Mouse (Mus musculus) neural tube, embryonic 12.5 days (tissue): Measurements from ENCODE around the gene Fam209. TPM values are rescaled to one million over a fixed set of nuclear protein-coding genes. Genes with fewer than 3 reads are reported as not detected.
A peak's percentile ranks its signal among the peaks of the same experiment; 100 is the strongest.

Experiments
- ATAC-seq: fragments of 200-750 bp; cut with Nextera tagmentation; 2 replicates; pipeline ENCODE4 v1.8.0; 2017; ENCODE audit warnings: low read depth, mild to moderate bottlenecking, moderate TSS enrichment, moderate library complexity; ENCODE audit not compliant: low FRiP score
- H3K27ac ChIP-seq: fragments of 300-500 bp; sonication (generic); 2 replicates; pipeline ENCODE4 v1.5.1; 2016
- H3K27me3 ChIP-seq: fragments of 300-500 bp; sonication (generic); replicated peaks from 2 replicates; pipeline ENCODE4 v1.6.1; 2016; ENCODE audit warnings: mild to moderate bottlenecking
- H3K36me3 ChIP-seq: fragments of 300-500 bp; sonication (generic); 2 replicates; pipeline ENCODE4 v1.6.1; 2016; ENCODE audit warnings: mild to moderate bottlenecking
- H3K4me1 ChIP-seq: fragments of 300-500 bp; sonication (generic); 2 replicates; pipeline ENCODE4 v1.6.1; 2016
- H3K4me2 ChIP-seq: fragments of 300-500 bp; sonication (generic); replicated peaks from 2 replicates; pipeline ENCODE4 v1.6.1; 2016; ENCODE audit warnings: mild to moderate bottlenecking
- H3K4me3 ChIP-seq: fragments of 300-500 bp; sonication (generic); 2 replicates; pipeline ENCODE4 v1.5.1; 2016
- H3K9ac ChIP-seq: fragments of 300-500 bp; sonication (generic); 2 replicates; pipeline ENCODE4 v1.6.1; 2016; ENCODE audit warnings: mild to moderate bottlenecking
- H3K9me3 ChIP-seq: fragments of 300-500 bp; sonication (generic); 2 replicates; pipeline ENCODE4 v1.6.1; 2016; ENCODE audit warnings: mild to moderate bottlenecking
- WGBS: fragments of 180-500 bp; shearing (Covaris S2); methylation state at CpG from one replicate; pipeline ENCODE4 v1.1.7; 2016; 5-methylcytosine and 5-hydroxymethylcytosine counted together
- polyA plus RNA-seq: library from polyadenylated mRNA; unstranded; fragments of >200 nt; fragmentation: Nextera tagmentation; extraction: Ambion mirVana; gene quantifications from 2 replicates; pipeline ENCODE4 v1.2.1, GENCODE M21; 2016

Fam209 gene
- polyA plus RNA-seq, 1 experiment from 2014 or later, result not detected

DNA sequence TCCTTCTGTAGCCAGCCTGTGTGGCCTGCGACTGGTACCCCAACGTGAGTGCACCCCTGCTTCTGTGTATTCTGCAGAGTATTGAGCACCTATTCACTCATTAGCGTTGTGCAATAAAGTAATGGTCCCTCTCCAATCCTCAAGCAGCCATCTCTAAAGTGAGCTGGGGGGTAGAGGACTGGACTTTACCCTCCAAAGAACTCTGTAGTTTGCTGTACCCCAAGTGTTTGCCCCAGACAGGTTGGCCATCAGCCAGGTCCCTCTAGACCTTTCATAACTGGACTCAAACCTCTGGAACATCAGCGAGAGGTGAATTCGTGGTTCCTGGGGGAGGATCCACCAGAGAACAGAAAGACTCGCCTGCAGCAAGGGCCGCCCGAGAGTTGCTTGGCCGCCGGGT is 19.9 kb upstream of the Fam209 start:
- Histone ChIP-seq H3K9me3 (no peaks in the 10 kb centered on the region), H3K27me3 (no peaks in the 10 kb centered on the region), H3K4me3 (no peak overlapping the region), H3K9ac (no peak overlapping the region), H3K27ac (no peak overlapping the region), H3K4me2 (no peak overlapping the region), H3K4me1 (no peaks in the 10 kb centered on the region), H3K36me3 (peaks cover 72% of the 10 kb centered on the region)
- WGBS, result 94% methylated on average over 10 of the region's 10 CpGs
- ATAC-seq, result no peak

DNA sequence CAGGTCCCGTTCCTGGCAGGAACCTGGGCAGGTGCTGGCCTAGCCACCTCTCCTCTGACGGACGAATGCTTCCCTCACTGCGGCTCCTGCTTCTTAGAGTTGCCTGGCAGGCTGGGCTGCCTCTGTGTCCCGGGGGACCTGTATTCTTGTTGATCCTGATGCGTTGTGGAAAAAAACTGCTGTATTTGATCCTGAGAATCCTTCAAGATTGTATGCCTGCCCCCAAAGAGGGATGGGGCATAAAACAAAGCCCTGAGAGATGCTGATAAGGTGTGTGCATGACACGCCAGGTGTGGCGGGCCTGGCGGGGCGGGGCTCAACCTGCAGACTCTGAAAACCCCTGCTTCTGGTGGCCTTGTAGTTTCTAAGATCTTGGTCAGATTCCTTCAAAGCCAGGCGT is 13.8 kb upstream of the Fam209 start, which contains the start of gene Gcnt7:
Gcnt7 (minus strand) TSS at position 101 of the 400 bp plus-strand sequence.
- Histone ChIP-seq H3K27me3 (no peaks in the 10 kb centered on the region), H3K27ac (no peak within 1 kb of the TSS), H3K4me3 (no peak within 1 kb of the TSS), H3K9me3 (no peaks in the 10 kb centered on the region), H3K4me2 (no peak within 1 kb of the TSS), H3K9ac (no peak within 1 kb of the TSS), H3K4me1 (no peaks in the 10 kb centered on the region), H3K36me3 (peaks cover 34% of the 10 kb centered on the region)
- WGBS, result 90% methylated on average over 11 of the region's 11 CpGs
- no peak for ATAC-seq

DNA sequence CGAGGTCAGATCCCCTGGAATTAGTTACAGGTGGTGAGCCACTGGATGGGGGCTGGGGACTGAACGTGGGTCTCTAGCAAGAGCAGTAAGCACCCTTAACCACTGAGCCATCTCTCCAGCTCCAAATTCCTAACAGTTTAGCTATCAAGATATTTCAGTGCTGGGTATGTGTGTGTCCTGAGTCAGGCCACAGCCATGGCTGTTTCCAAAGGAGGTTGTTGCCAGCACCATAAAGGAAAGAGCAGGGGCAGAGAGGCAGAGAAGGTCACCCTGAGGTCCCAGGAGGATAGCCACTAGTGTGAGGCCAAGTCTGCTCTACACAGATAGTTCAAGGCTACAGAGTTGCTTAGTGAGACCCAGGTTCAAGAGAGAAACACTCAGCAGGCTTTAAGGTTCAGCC is 11.7 kb upstream of the Fam209 start:
- Histone ChIP-seq H3K36me3 (peaks cover 43% of the 10 kb centered on the region), H3K27ac (no peak overlapping the region), H3K9me3 (no peaks in the 10 kb centered on the region), H3K4me2 (no peak overlapping the region), H3K27me3 (no peaks in the 10 kb centered on the region), H3K4me1 (no peaks in the 10 kb centered on the region), H3K4me3 (no peak overlapping the region), H3K9ac (no peak overlapping the region)
- WGBS, result 91% methylated on average over 2 of the region's 2 CpGs
- no peak for ATAC-seq

DNA sequence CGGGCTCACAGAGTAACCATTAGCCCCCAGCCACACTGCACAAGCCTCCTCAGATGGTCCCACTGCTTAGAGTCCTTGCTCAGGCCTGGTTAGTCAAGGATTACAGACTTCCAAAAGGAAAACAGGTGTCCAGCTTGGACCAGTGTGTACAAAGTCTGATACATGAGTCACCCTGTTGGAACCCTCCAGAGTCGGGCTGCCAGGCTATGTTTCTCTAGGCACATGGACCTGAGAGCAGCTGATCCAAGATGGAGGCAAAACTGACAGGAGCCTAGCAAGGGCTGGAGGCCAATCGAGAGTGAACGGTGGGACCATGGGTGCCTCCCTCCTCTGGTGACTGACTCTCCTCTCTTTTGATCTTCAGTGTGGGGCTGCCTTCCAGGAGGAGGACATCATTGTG is 9.5 kb upstream of the Fam209 start:
- H3K9ac ChIP-seq, result no peak overlapping the region
- WGBS, result 92% methylated on average over 4 of the region's 4 CpGs
- H3K4me3 ChIP-seq, result no peak overlapping the region
- no peaks in the 10 kb centered on the region for H3K4me1 ChIP-seq
- H3K27me3 ChIP-seq, result no peaks in the 10 kb centered on the region
- no peaks in the 10 kb centered on the region for H3K9me3 ChIP-seq
- H3K27ac ChIP-seq, result no peak overlapping the region
- H3K4me2 ChIP-seq, result no peak overlapping the region
- ATAC-seq, result no peak
- peaks cover 54% of the 10 kb centered on the region for H3K36me3 ChIP-seq

DNA sequence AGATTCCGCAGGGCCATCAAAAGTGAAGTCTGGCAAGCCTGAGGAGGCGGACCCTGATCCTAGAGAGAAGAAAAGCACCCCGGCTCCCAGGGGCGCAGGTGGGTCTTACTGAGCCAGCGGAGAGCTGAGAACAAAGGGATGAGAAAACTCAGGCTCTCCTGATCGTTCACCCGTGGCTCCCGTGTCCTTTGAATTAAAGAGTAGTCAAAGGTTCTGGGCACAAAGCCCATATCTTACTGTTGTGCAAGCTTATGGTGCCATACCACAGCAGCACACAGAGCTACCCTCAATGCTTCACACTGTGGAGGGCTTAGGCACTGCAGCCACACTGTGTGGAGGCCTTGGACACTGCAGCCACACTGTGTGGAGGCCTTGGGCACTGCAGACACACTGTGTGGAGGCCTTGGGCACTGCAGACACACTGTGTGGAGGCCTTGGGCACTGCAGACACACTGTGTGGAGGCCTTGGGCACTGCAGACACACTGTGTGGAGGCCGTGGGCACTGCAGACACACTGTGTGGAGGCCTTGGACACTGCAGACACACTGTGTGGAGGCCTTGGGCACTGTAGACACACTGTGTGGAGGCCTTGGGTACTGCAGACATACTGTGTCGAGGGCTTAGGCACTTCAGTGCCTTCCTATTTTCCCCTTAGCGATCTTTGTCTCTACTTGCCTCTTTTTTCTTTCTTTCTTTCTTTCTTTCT is 5.7 kb upstream of the Fam209 start:
- H3K9me3 ChIP-seq, result no peaks in the 10 kb centered on the region
- no peak overlapping the region for H3K4me2 ChIP-seq
- H3K4me1 ChIP-seq, result no peaks in the 10 kb centered on the region
- peaks cover 68% of the 10 kb centered on the region for H3K36me3 ChIP-seq
- WGBS, result 89% methylated on average over 11 of the region's 11 CpGs
- no peak overlapping the region for H3K4me3 ChIP-seq
- H3K27me3 ChIP-seq, result no peaks in the 10 kb centered on the region
- no peak for ATAC-seq
- no peak overlapping the region for H3K9ac ChIP-seq
- no peak overlapping the region for H3K27ac ChIP-seq

DNA sequence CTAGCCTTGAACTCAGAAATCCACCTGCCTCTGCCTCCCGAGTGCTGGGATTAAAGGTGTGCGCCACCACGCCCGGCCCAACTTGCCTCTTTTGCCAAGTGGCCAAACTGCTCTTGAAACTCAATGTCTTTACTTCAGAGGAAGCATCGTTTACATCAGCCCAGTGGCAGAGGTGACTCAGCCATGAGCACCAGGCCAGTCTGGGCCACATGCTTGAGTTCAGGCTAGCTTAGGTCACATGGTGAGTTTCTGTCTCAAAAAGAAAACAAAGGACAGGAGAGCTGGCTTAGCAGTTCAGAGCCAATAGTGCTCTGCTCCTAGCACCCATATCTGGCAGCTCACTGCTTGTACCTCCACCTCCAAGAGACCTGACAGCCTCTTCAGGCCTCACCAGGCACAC is 5.1 kb upstream of the Fam209 start:
- H3K4me3 ChIP-seq, result no peak overlapping the region
- H3K27me3 ChIP-seq, result no peaks in the 10 kb centered on the region
- H3K27ac ChIP-seq, result no peak overlapping the region
- H3K9ac ChIP-seq, result no peak overlapping the region
- H3K4me1 ChIP-seq, result no peaks in the 10 kb centered on the region
- H3K36me3 ChIP-seq, result peaks cover 66% of the 10 kb centered on the region
- no peak overlapping the region for H3K4me2 ChIP-seq
- no peak for ATAC-seq
- no peaks in the 10 kb centered on the region for H3K9me3 ChIP-seq
- 95% methylated on average over 5 of the region's 5 CpGs for WGBS

DNA sequence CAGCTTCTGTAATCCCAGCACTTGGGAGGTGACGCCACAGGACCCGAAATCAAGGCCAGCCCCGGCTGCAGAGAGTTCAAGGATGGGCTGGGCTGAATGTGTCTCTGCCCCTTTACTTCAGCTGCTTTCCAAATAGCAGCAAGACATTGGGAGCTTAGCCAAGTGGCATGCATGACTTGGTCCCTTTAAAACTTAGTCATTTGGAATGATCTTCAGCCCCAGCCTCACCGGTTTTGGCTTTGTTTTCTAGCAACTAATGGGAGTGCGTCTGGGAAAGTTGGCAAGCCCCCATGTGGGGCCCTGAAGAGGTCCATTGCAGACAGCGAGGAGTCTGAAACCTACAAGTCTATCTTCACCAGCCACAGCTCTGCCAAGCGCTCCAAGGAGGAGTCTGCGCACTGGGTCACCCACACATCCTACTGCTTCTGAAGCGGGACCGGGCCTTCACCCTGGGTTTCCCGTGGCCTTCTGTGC is 3.9 kb upstream of the Fam209 start:
- peaks cover 60% of the 10 kb centered on the region for H3K36me3 ChIP-seq
- 80% methylated on average over 11 of the region's 11 CpGs for WGBS
- H3K27me3 ChIP-seq, result no peaks in the 10 kb centered on the region
- H3K4me1 ChIP-seq, result no peaks in the 10 kb centered on the region
- no peak overlapping the region for H3K27ac ChIP-seq
- peak; percentile 66 for ATAC-seq
- H3K9ac ChIP-seq, result no peak overlapping the region
- no peaks in the 10 kb centered on the region for H3K9me3 ChIP-seq
- H3K4me3 ChIP-seq, result no peak overlapping the region
- H3K4me2 ChIP-seq, result no peak overlapping the region

DNA sequence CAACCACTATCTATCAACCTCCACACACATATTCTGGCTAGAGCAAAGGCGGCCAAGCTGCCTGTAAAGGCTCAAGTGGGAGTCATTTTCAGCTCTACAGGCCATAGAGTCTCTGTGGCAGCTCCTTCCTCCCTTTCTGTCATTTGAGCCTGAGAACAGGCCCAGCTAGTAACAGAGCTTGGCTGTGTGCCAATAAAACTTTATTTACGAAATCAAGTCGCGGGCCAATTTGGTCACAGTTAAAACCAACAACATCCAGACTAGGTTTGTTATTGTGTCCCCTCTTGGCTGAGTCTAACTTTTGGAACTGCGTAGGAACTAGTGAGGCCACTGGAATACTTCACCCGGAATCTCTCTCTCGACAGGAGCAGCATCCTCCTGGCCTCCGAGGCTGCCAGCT is 1.3 kb downstream of the Fam209 start:
- no peak for ATAC-seq
- WGBS, result 79% methylated on average over 8 of the region's 8 CpGs
- no peaks in the 10 kb centered on the region for H3K27me3 ChIP-seq

DNA sequence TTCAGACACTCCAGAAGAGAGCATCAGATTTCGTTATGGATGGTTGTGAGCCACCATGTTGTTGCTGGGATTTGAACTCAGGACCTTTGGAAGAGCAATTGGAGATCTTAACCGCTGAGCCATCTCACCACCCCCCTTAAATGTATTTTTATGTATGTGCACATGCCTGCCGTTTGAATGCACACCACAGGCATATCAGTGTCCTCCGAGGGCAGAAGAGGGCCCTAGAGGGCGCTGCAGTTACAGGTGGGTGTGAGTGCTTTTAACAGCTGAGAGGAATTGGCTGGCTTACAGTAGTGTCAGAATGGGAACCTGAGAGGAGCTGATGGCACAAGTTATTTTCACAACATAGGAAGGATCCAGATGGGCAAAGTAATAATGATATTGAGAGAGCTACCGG is 2.6 kb downstream of the Fam209 start:
- no peak overlapping the region for H3K9ac ChIP-seq
- no peak overlapping the region for H3K4me2 ChIP-seq
- no peak for ATAC-seq
- H3K27ac ChIP-seq, result no peak overlapping the region
- H3K9me3 ChIP-seq, result no peaks in the 10 kb centered on the region
- H3K4me1 ChIP-seq, result no peaks in the 10 kb centered on the region
- H3K36me3 ChIP-seq, result 0 out of 2 replicates have a peak, but pooled peaks cover under 1% of the 10 kb centered on the region
- no peak overlapping the region for H3K4me3 ChIP-seq
- 34% methylated on average over 6 of the region's 6 CpGs for WGBS
- no peaks in the 10 kb centered on the region for H3K27me3 ChIP-seq

More for the DNA sequence above, 1.3 kb downstream of the Fam209 start:
- H3K4me2 ChIP-seq, result no peak overlapping the region
- H3K4me1 ChIP-seq, result no peaks in the 10 kb centered on the region
- H3K36me3 ChIP-seq, result peaks cover 14% of the 10 kb centered on the region
- H3K4me3 ChIP-seq, result no peak overlapping the region
- no peak overlapping the region for H3K27ac ChIP-seq
- H3K9me3 ChIP-seq, result no peaks in the 10 kb centered on the region
- H3K9ac ChIP-seq, result no peak overlapping the region

DNA sequence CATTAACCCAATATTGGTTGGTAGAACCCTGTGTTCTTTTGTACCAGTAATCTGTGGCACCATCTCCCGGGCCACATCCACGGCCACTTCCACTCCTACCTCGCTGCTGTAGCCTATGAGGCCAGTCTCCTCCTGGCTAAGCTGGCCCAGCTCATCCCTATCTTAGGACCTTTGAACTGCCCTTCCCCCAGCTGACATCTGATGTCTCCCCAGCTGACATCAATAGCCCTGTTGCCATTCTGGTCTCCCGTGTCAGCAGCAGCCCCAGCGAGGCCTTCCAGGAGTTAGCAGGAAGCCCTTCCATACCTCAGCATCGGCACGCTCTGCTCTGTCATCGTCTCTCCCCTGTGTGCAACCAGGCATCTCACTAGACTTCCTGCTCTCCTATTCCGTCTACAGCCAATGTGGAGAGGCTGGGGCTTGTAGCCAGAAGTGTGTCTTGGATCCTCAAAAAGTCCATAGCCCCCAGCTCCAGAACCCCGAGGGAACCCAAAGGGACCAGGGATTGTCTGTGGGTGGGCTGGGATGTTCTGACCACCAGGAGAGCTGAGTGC is 4.5 kb downstream of the Fam209 start:
- no peaks in the 10 kb centered on the region for H3K9me3 ChIP-seq
- H3K4me3 ChIP-seq, result no peak overlapping the region
- no peaks in the 10 kb centered on the region for H3K36me3 ChIP-seq
- 0 out of 2 replicates have a peak overlapping the region, but pooled peaks have one; percentile 17 for H3K9ac ChIP-seq
- ATAC-seq, result no peak
- no peak overlapping the region for H3K27ac ChIP-seq
- H3K4me2 ChIP-seq, result no peak overlapping the region
- H3K4me1 ChIP-seq, result no peaks in the 10 kb centered on the region
- H3K27me3 ChIP-seq, result no peaks in the 10 kb centered on the region
- 46% methylated on average over 10 of the region's 10 CpGs for WGBS

DNA sequence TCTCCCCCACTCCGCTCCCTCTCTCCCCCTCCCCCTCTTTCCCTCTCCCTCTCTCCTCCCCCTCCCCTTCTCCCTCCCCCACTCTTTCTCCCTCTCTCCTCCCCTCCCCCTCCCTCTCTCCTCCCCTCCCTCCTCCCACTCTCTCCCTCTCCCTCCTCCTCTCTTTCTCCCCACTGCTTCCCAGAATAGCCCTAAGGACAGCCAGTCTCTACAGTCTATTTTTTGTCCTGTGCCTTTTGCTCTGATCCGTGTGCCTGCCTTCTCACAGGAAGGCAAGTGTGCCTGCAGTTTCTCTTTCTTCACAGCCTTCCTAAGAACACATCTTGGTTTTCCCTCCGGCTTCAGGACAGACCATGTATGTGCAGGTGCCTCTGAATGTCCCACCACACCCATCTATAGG is 5.0 kb downstream of the Fam209 start:
- ATAC-seq, result no peak
- Histone ChIP-seq H3K9ac (0 out of 2 replicates have a peak overlapping the region, but pooled peaks have one; percentile 17), H3K27ac (no peak overlapping the region), H3K4me1 (no peaks in the 10 kb centered on the region), H3K36me3 (no peaks in the 10 kb centered on the region), H3K27me3 (no peaks in the 10 kb centered on the region), H3K4me2 (no peak overlapping the region), H3K4me3 (no peak overlapping the region), H3K9me3 (no peaks in the 10 kb centered on the region)
- WGBS, result 37% methylated on average over 3 of the region's 3 CpGs

DNA sequence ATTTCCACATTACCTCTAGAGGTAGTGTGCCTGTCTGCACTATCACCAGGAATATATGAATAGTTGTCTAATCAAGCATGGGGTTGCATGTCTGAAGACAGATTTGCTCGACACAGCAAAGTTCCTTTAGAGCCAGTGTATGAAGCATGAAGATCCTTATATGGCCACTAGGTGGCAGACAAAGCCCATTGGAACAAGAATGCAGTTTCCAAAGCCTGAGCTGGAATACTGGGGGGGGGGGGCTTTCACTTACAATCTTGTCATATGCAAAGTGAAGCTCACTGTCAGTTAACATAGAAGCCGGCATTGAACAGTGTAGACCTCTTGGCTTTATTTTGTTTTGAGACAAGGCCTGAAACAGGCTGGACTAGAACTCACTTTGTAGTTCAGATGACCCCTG is 5.5 kb downstream of the Fam209 start:
- Histone ChIP-seq H3K4me3 (no peak overlapping the region), H3K27me3 (no peaks in the 10 kb centered on the region), H3K36me3 (no peaks in the 10 kb centered on the region), H3K4me1 (no peaks in the 10 kb centered on the region), H3K9ac (no peak overlapping the region), H3K9me3 (no peaks in the 10 kb centered on the region), H3K27ac (no peak overlapping the region), H3K4me2 (no peak overlapping the region)
- no peak for ATAC-seq
- 5% methylated on average over 2 of the region's 2 CpGs for WGBS

DNA sequence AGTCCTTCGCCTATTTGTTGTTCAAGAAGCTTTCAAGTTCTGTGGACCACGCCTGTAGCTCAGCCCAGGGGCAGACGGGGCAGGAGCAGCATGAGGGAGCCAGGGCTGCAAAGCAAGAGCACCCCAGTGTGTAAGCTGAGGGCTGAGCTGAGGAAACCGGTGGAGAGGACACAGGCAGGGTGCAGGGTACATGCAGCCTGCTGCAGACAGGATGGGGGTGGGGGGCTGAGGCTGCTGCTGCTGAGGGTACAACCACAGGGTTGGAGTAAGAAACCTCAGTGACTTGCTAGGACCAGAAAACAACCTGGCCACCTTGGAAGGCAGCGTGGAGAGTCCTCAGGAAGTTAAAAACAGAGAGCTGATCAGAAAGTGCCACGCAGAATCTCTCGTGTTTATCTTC is 8.0 kb downstream of the Fam209 start:
- H3K36me3 ChIP-seq, result no peaks in the 10 kb centered on the region
- no peaks in the 10 kb centered on the region for H3K9me3 ChIP-seq
- no peak overlapping the region for H3K4me3 ChIP-seq
- 70% methylated on average over 7 of the region's 7 CpGs for WGBS
- H3K27me3 ChIP-seq, result no peaks in the 10 kb centered on the region
- no peak overlapping the region for H3K4me2 ChIP-seq
- no peak overlapping the region for H3K27ac ChIP-seq
- H3K4me1 ChIP-seq, result no peaks in the 10 kb centered on the region
- no peak for ATAC-seq
- H3K9ac ChIP-seq, result no peak overlapping the region
